Mouse (Mus musculus): ENCODE measurements around the gene Gm10160. TPM values are rescaled to one million over a fixed set of nuclear protein-coding genes. Genes with fewer than 3 reads are reported as not detected.

Gm10160 gene
- polyA plus RNA-seq (2012; ENCODE audit: insufficient read depth, insufficient read length, missing spikeins), result not detected in 2 replicates

GRCm38 (mm10) chr7:81855694-81856093 lies at the start of gene Gm10160:
Gene Gm10160, minus strand, starts transcription at chr7:81855794.
- no peak for TF ChIP-seq CTCF (IDR thresholded peaks at IDR 0.05; ENCODE audit: low read depth, low read length)
- no peak for TF ChIP-seq POLR2A (IDR thresholded peaks at IDR 0.05; ENCODE audit: borderline replicate concordance, low read depth, low read length)
- Histone ChIP-seq H3K4me1 (ENCODE audit: control insufficient read depth, insufficient read depth, low read length) (peaks cover 41% of the 10 kb centered on the region), H3K4me3 (ENCODE audit: insufficient read depth, low read length) (peak within 1 kb of the TSS; percentile 41), H3K27ac (ENCODE audit: insufficient read depth, low read depth, low read length) (peak within 1 kb of the TSS; percentile 82)

GRCm38 (mm10) chr7:81904926-81905325 lies 49.3 kb upstream of the Gm10160 start:
- Histone ChIP-seq H3K4me1 (ENCODE audit: control insufficient read depth, insufficient read depth, low read length) (peaks cover 6% of the 10 kb centered on the region), H3K27ac (ENCODE audit: insufficient read depth, low read depth, low read length) (no peak overlapping the region), H3K4me3 (ENCODE audit: insufficient read depth, low read length) (no peak overlapping the region)
- TF ChIP-seq POLR2A (IDR thresholded peaks at IDR 0.05; ENCODE audit: borderline replicate concordance, low read depth, low read length) (no peak), CTCF (IDR thresholded peaks at IDR 0.05; ENCODE audit: low read depth, low read length) (no peak)

GRCm38 (mm10) chr7:81904094-81904493 lies 48.5 kb upstream of the Gm10160 start:
- peaks cover 6% of the 10 kb centered on the region for H3K4me1 ChIP-seq (ENCODE audit: control insufficient read depth, insufficient read depth, low read length)
- H3K27ac ChIP-seq (ENCODE audit: insufficient read depth, low read depth, low read length), result no peak overlapping the region
- H3K4me3 ChIP-seq (ENCODE audit: insufficient read depth, low read length), result no peak overlapping the region
- TF ChIP-seq CTCF (IDR thresholded peaks at IDR 0.05; ENCODE audit: low read depth, low read length) (no peak), POLR2A (IDR thresholded peaks at IDR 0.05; ENCODE audit: borderline replicate concordance, low read depth, low read length) (no peak)

- H3K4me1 ChIP-seq (ENCODE audit: control insufficient read depth, insufficient read depth, low read length), result peaks cover 4% of the 10 kb centered on the region
- TF ChIP-seq POLR2A (IDR thresholded peaks at IDR 0.05; ENCODE audit: borderline replicate concordance, low read depth, low read length), result no peak
- no peak for TF ChIP-seq CTCF (IDR thresholded peaks at IDR 0.05; ENCODE audit: low read depth, low read length)
- H3K4me3 ChIP-seq (ENCODE audit: insufficient read depth, low read length), result no peak overlapping the region
- no peak overlapping the region for H3K27ac ChIP-seq (ENCODE audit: insufficient read depth, low read depth, low read length)
Observed at GRCm38 (mm10) chr7:81899361-81899760, 43.8 kb upstream of the Gm10160 start.

GRCm38 (mm10) chr7:81885128-81885527 lies 29.5 kb upstream of the Gm10160 start:
- no peak overlapping the region for H3K27ac ChIP-seq (ENCODE audit: insufficient read depth, low read depth, low read length)

DNA sequence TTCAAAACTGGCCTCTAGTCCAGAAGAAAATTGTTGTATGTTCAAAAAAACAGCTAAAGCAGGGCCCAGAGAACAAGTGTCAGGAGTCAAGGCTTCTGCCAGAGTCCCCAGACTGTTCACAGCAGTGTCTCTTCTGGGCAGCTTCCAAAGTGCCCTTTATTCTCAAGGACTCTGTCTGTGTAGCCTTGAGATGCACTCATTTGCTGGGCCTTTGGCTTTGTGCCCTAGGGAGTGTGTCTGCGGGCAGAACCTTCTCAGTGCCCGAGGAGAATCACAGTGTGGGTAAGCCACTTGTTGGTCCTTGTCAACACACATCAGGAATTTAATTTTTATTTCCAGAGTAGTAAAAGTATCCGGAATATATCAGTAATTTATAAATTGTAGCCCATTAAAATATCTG lies 26.0 kb upstream of the Gm10160 start:
- H3K4me3 ChIP-seq (ENCODE audit: insufficient read depth, low read length), result no peak overlapping the region
- no peak for TF ChIP-seq CTCF (IDR thresholded peaks at IDR 0.05; ENCODE audit: low read depth, low read length)
- TF ChIP-seq POLR2A (IDR thresholded peaks at IDR 0.05; ENCODE audit: borderline replicate concordance, low read depth, low read length), result no peak
- H3K27ac ChIP-seq (ENCODE audit: insufficient read depth, low read depth, low read length), result no peak overlapping the region
- H3K4me1 ChIP-seq (ENCODE audit: control insufficient read depth, insufficient read depth, low read length), result no peaks in the 10 kb centered on the region

More at GRCm38 (mm10) chr7:81885128-81885527, 29.5 kb upstream of the Gm10160 start:
- Histone ChIP-seq H3K4me1 (ENCODE audit: control insufficient read depth, insufficient read depth, low read length) (no peaks in the 10 kb centered on the region), H3K4me3 (ENCODE audit: insufficient read depth, low read length) (no peak overlapping the region)
- TF ChIP-seq CTCF (IDR thresholded peaks at IDR 0.05; ENCODE audit: low read depth, low read length), result no peak
- TF ChIP-seq POLR2A (IDR thresholded peaks at IDR 0.05; ENCODE audit: borderline replicate concordance, low read depth, low read length), result no peak

DNA sequence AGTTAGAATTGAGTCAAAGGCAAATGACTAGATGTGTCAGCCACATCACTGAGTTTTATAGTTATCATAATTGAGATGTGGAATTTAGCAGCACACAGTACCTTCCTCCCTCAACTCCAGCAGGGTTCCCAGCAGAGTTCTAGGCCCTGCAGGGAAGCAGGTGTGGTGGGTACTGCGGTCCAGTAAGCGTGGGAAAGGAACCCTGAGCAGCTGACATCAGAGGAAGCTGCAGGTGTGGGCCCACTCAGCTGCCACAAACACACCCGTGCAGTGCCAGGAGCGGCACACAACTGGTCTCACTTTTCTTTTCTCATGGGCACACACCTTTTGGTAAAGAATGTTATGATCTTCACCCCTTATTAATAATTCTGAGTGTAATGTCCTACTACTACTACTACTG lies 25.2 kb upstream of the Gm10160 start:
- Histone ChIP-seq H3K4me3 (ENCODE audit: insufficient read depth, low read length) (no peak overlapping the region), H3K27ac (ENCODE audit: insufficient read depth, low read depth, low read length) (no peak overlapping the region), H3K4me1 (ENCODE audit: control insufficient read depth, insufficient read depth, low read length) (no peaks in the 10 kb centered on the region)
- TF ChIP-seq POLR2A (IDR thresholded peaks at IDR 0.05; ENCODE audit: borderline replicate concordance, low read depth, low read length) (no peak), CTCF (IDR thresholded peaks at IDR 0.05; ENCODE audit: low read depth, low read length) (no peak)

GRCm38 (mm10) chr7:81880286-81880685 lies 24.7 kb upstream of the Gm10160 start:
- no peak overlapping the region for H3K27ac ChIP-seq (ENCODE audit: insufficient read depth, low read depth, low read length)
- no peak for TF ChIP-seq POLR2A (IDR thresholded peaks at IDR 0.05; ENCODE audit: borderline replicate concordance, low read depth, low read length)
- no peak for TF ChIP-seq CTCF (IDR thresholded peaks at IDR 0.05; ENCODE audit: low read depth, low read length)
- H3K4me1 ChIP-seq (ENCODE audit: control insufficient read depth, insufficient read depth, low read length), result no peaks in the 10 kb centered on the region
- no peak overlapping the region for H3K4me3 ChIP-seq (ENCODE audit: insufficient read depth, low read length)

- Histone ChIP-seq H3K4me1 (ENCODE audit: control insufficient read depth, insufficient read depth, low read length) (no peaks in the 10 kb centered on the region), H3K27ac (ENCODE audit: insufficient read depth, low read depth, low read length) (no peak overlapping the region), H3K4me3 (ENCODE audit: insufficient read depth, low read length) (no peak overlapping the region)
- TF ChIP-seq POLR2A (IDR thresholded peaks at IDR 0.05; ENCODE audit: borderline replicate concordance, low read depth, low read length) (no peak), CTCF (IDR thresholded peaks at IDR 0.05; ENCODE audit: low read depth, low read length) (no peak)
Observed at GRCm38 (mm10) chr7:81875372-81875771, 19.8 kb upstream of the Gm10160 start.

GRCm38 (mm10) chr7:81874636-81875035 lies 19.0 kb upstream of the Gm10160 start:
- H3K27ac ChIP-seq (ENCODE audit: insufficient read depth, low read depth, low read length), result no peak overlapping the region
- TF ChIP-seq POLR2A (IDR thresholded peaks at IDR 0.05; ENCODE audit: borderline replicate concordance, low read depth, low read length) (no peak), CTCF (IDR thresholded peaks at IDR 0.05; ENCODE audit: low read depth, low read length) (no peak)
- no peaks in the 10 kb centered on the region for H3K4me1 ChIP-seq (ENCODE audit: control insufficient read depth, insufficient read depth, low read length)
- H3K4me3 ChIP-seq (ENCODE audit: insufficient read depth, low read length), result no peak overlapping the region

DNA sequence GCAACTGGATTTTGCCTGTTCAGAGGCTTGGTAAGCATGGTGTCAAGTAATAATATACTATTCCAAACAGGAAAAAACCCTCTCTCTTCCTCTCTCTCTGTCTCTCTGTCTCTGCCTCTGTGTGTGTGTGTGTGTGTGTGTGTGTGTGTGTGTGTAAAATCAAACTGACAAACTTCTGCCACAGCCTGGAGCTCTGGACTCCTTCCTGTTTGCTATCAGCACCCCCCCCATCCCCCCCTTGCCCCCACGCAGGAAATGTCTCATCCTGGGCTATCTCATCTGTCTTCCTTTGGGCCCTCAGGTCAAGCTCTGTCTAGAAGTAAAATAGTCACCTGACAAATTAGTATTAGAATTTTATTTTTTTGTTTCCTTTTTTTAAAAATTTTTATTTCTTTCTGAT lies 18.2 kb upstream of the Gm10160 start:
- TF ChIP-seq POLR2A (IDR thresholded peaks at IDR 0.05; ENCODE audit: borderline replicate concordance, low read depth, low read length) (no peak), CTCF (IDR thresholded peaks at IDR 0.05; ENCODE audit: low read depth, low read length) (no peak)
- Histone ChIP-seq H3K4me1 (ENCODE audit: control insufficient read depth, insufficient read depth, low read length) (peaks cover 3% of the 10 kb centered on the region; the same call in 1 of the 2 replicates), H3K4me3 (ENCODE audit: insufficient read depth, low read length) (no peak overlapping the region), H3K27ac (ENCODE audit: insufficient read depth, low read depth, low read length) (no peak overlapping the region)
